Mouse (Mus musculus): Measurements from ENCODE around the gene Nfyc. TPM values are rescaled to one million over a fixed set of nuclear protein-coding genes. Genes with fewer than 3 reads are reported as not detected.

The Nfyc gene
- total and polyA plus RNA-seq, 3 experiments, result 39.5 to 178 (median 64.8) TPM

DNA sequence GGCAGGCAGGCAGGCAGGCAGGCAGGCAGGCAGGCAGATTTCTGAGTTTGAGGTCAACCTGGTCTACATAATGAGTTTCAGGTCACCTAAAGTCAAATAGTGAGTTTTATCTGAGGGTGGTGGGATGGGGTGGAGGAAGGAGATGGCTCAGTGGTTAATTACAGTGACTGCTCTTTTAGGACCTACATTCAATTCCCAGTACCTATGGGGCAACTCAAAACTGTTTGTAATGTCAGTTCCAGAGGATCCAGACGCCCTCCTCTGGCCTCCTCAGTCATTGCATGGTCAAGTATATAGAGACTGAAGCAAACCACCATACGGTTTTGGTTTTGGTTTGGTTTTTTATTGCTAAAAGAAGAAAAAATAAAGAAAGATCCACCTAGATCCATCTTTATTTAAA lies 29.9 kb downstream of the Nfyc start:
- Histone ChIP-seq H3K79me2 (ENCODE audit: control insufficient read depth, insufficient read depth, low read length, poor library complexity) (peaks cover 26% of the 10 kb centered on the region), H3K4me1 (ENCODE audit: control insufficient read depth in 1 of 2, insufficient read depth in 2 of 2, low read length in 2 of 2) (peaks cover 8 to 9% of the 10 kb centered on the region in 2 experiments), H3K4me3 (ENCODE audit: control insufficient read depth in 1 of 2, insufficient read depth in 1 of 2, low read depth in 2 of 2, low read length in 2 of 2) (peak overlapping the region in 1 of 2 experiments; percentile 18; a peak in 1 of 4 replicates), H3K27ac (ENCODE audit: control insufficient read depth, low read depth, low read length) (no peak overlapping the region), H3K9ac (ENCODE audit: control insufficient read depth, low read depth, low read length, poor library complexity, severe bottlenecking) (no peak overlapping the region), H3K27me3 (ENCODE audit: control insufficient read depth in 1 of 2, insufficient read depth in 2 of 2, low read length in 2 of 2) (no peaks in the 10 kb centered on the region), H3K9me3 (replicated peaks; ENCODE audit: insufficient read depth, low read length) (no peaks in the 10 kb centered on the region), H3K36me3 (ENCODE audit: control insufficient read depth in 1 of 2, insufficient read depth in 2 of 2, low read length in 2 of 2) (peaks cover 1 to 20% of the 10 kb centered on the region in 2 experiments; a peak in 2 of 4 replicates)
- TF ChIP-seq E2F4 (IDR thresholded peaks at IDR 0.05; ENCODE audit: borderline replicate concordance, low read depth, low read length) (no peak), ZNF384 (IDR thresholded peaks at IDR 0.05; ENCODE audit: low read depth, low read length) (no peak), SIN3A (IDR thresholded peaks at IDR 0.05; ENCODE audit: low read length) (no peak), ELF1 (IDR thresholded peaks at IDR 0.05; ENCODE audit: low read depth, low read length) (no peak), NELFE (IDR thresholded peaks at IDR 0.05; ENCODE audit: low read depth, low read length) (no peak), POLR2A (IDR thresholded peaks at IDR 0.05; ENCODE audit: control insufficient read depth in 1 of 2, insufficient read depth in 1 of 2, low read depth in 1 of 2, low read length in 2 of 2, poor library complexity in 1 of 2) (no peak), RAD21 (IDR thresholded peaks at IDR 0.05; ENCODE audit: low read depth, low read length) (peak; percentile 42), ZMIZ1 (IDR thresholded peaks at IDR 0.05; ENCODE audit: low read depth, low read length) (no peak), TAL1 (IDR thresholded peaks at IDR 0.05; ENCODE audit: low read length) (no peak), GABPA (IDR thresholded peaks at IDR 0.05; ENCODE audit: low read depth, low read length) (no peak), CHD1 (IDR thresholded peaks at IDR 0.05; ENCODE audit: low read depth, low read length) (no peak), MAZ (IDR thresholded peaks at IDR 0.05; ENCODE audit: low read depth, low read length) (no peak), JUND (IDR thresholded peaks at IDR 0.05; ENCODE audit: low read depth, low read length) (no peak), USF2 (IDR thresholded peaks at IDR 0.05; ENCODE audit: borderline replicate concordance in 1 of 2, insufficient read depth in 1 of 2, low read depth in 1 of 2, low read length in 2 of 2) (no peak), SMC3 (IDR thresholded peaks at IDR 0.05; ENCODE audit: low read depth, low read length) (peak; percentile 55), POLR2AphosphoS5 (IDR thresholded peaks at IDR 0.05; ENCODE audit: borderline replicate concordance, low read depth, low read length) (no peak), MXI1 (IDR thresholded peaks at IDR 0.05; ENCODE audit: low read depth, low read length) (no peak), TBP (IDR thresholded peaks at IDR 0.05; ENCODE audit: low read depth, low read length) (no peak), KAT2A (conservative IDR thresholded peaks at IDR 0.05; ENCODE audit: low read depth, low read length) (no peak), NRF1 (IDR thresholded peaks at IDR 0.05; ENCODE audit: insufficient read depth, low read depth, low read length, poor library complexity, severe bottlenecking) (no peak), CTCF (IDR thresholded peaks at IDR 0.05 in 2 of 3, conservative IDR thresholded peaks at IDR 0.05 in 1 of 3; ENCODE audit: control insufficient read depth in 1 of 3, insufficient read depth in 1 of 3, low read depth in 2 of 3, low read length in 3 of 3, poor library complexity in 1 of 3, severe bottlenecking in 1 of 3) (peak; percentile 53 to 62 (median 54)), HCFC1 (IDR thresholded peaks at IDR 0.05; ENCODE audit: low read depth, low read length) (no peak), GATA1 (IDR thresholded peaks at IDR 0.05; ENCODE audit: low read depth, low read length) (no peak), ZC3H11A (IDR thresholded peaks at IDR 0.05; ENCODE audit: low read depth, low read length) (no peak)
- DNase-seq (ENCODE audit: low read depth, low spot score), result peak; percentile 64

Data from MEL (cell line).